Mouse (Mus musculus) embryonic facial prominence, embryonic 12.5 days (tissue): ENCODE data around the gene Satb2. TPM values are rescaled to one million over a fixed set of nuclear protein-coding genes. Genes with fewer than 3 reads are reported as not detected.

ENCODE experiments used
- ATAC-seq: fragments of 200-750 bp; cut with Nextera tagmentation; 2 replicates; pipeline ENCODE4 v1.8.0; 2017; ENCODE audit not compliant: insufficient number of reproducible peaks, insufficient read depth, low FRiP score, low TSS enrichment
- H3K27ac ChIP-seq: fragments of 300-500 bp; sonication (generic); 2 replicates; pipeline ENCODE4 v1.5.1; 2016; ENCODE audit warnings: mild to moderate bottlenecking
- H3K27me3 ChIP-seq: fragments of 300-500 bp; sonication (generic); 2 replicates; pipeline ENCODE4 v1.6.1; 2016; ENCODE audit warnings: mild to moderate bottlenecking, moderate library complexity
- H3K36me3 ChIP-seq: fragments of 300-500 bp; sonication (generic); 2 replicates; pipeline ENCODE4 v1.6.1; 2016; ENCODE audit warnings: mild to moderate bottlenecking
- H3K4me1 ChIP-seq: fragments of 300-500 bp; sonication (generic); 2 replicates; pipeline ENCODE4 v1.6.1; 2016
- H3K4me2 ChIP-seq: fragments of 300-500 bp; sonication (generic); replicated peaks from 2 replicates; pipeline ENCODE4 v1.6.1; 2016; ENCODE audit warnings: mild to moderate bottlenecking, moderate library complexity
- H3K4me3 ChIP-seq: fragments of 300-500 bp; sonication (generic); 2 replicates; pipeline ENCODE4 v1.5.1; 2016; ENCODE audit warnings: mild to moderate bottlenecking
- H3K9ac ChIP-seq: fragments of 300-500 bp; sonication (generic); 2 replicates; pipeline ENCODE4 v1.6.1; 2016; ENCODE audit warnings: mild to moderate bottlenecking, moderate library complexity
- H3K9me3 ChIP-seq: fragments of 300-500 bp; sonication (generic); 2 replicates; pipeline ENCODE4 v1.6.1; 2016; ENCODE audit warnings: mild to moderate bottlenecking, moderate library complexity
- WGBS: fragments of 180-500 bp; shearing (Covaris S2); methylation state at CpG from one replicate; pipeline ENCODE4 v1.1.7; 2016; 5-methylcytosine and 5-hydroxymethylcytosine counted together
- polyA plus RNA-seq: library from polyadenylated mRNA; unstranded; fragments of >200 nt; fragmentation: Nextera tagmentation; extraction: Ambion mirVana; gene quantifications from 2 replicates; pipeline ENCODE4 v1.2.1, GENCODE M21; 2016

The Satb2 gene
- polyA plus RNA-seq, 1 experiment from 2014 or later = 18.9 TPM

GRCm38 (mm10) chr1:56955739-56956085, 22.7 kb downstream of the Satb2 start:
- no peak overlapping the region for H3K4me3 ChIP-seq
- no peaks in the 10 kb centered on the region for H3K27me3 ChIP-seq
- H3K9me3 ChIP-seq = no peaks in the 10 kb centered on the region
- peaks cover 7% of the 10 kb centered on the region for H3K4me1 ChIP-seq
- 67% methylated on average over 12 of the region's 12 CpGs for WGBS
- H3K4me2 ChIP-seq = no peak overlapping the region
- ATAC-seq = no peak
- H3K36me3 ChIP-seq = no peaks in the 10 kb centered on the region
- no peak overlapping the region for H3K27ac ChIP-seq
- no peak overlapping the region for H3K9ac ChIP-seq

GRCm38 (mm10) chr1:56955055-56955738, 23.3 kb downstream of the Satb2 start:
- Histone ChIP-seq H3K36me3 (no peaks in the 10 kb centered on the region), H3K27me3 (no peaks in the 10 kb centered on the region), H3K4me2 (no peak overlapping the region; the same call in 1 of the 2 replicates), H3K9me3 (no peaks in the 10 kb centered on the region), H3K27ac (no peak overlapping the region), H3K4me1 (peaks cover 7% of the 10 kb centered on the region), H3K9ac (no peak overlapping the region), H3K4me3 (no peak overlapping the region)
- WGBS = 46% methylated on average over 14 of the region's 14 CpGs
- no peak for ATAC-seq

GRCm38 (mm10) chr1:56953538-56953937, 24.9 kb downstream of the Satb2 start:
- no peaks in the 10 kb centered on the region for H3K36me3 ChIP-seq
- no peaks in the 10 kb centered on the region for H3K27me3 ChIP-seq
- no peak overlapping the region for H3K4me2 ChIP-seq
- no peak overlapping the region for H3K9ac ChIP-seq
- ATAC-seq = no peak
- no peak overlapping the region for H3K4me3 ChIP-seq
- H3K4me1 ChIP-seq = peaks cover 7% of the 10 kb centered on the region
- WGBS = 80% methylated on average over 2 of the region's 2 CpGs
- H3K27ac ChIP-seq = no peak overlapping the region
- no peaks in the 10 kb centered on the region for H3K9me3 ChIP-seq

GRCm38 (mm10) chr1:56951980-56952379, 26.5 kb downstream of the Satb2 start:
- Histone ChIP-seq H3K4me2 (no peak overlapping the region), H3K27ac (no peak overlapping the region), H3K9ac (no peak overlapping the region), H3K27me3 (no peaks in the 10 kb centered on the region), H3K36me3 (no peaks in the 10 kb centered on the region), H3K4me3 (no peak overlapping the region), H3K4me1 (peaks cover 7% of the 10 kb centered on the region), H3K9me3 (no peaks in the 10 kb centered on the region)
- WGBS = 59% methylated on average over 4 of the region's 4 CpGs
- no peak for ATAC-seq

- WGBS = 57% methylated on average over 6 of the region's 6 CpGs
- H3K36me3 ChIP-seq = no peaks in the 10 kb centered on the region
- no peak overlapping the region for H3K9ac ChIP-seq
- H3K9me3 ChIP-seq = no peaks in the 10 kb centered on the region
- ATAC-seq = no peak
- peaks cover 7% of the 10 kb centered on the region for H3K4me1 ChIP-seq
- no peak overlapping the region for H3K27ac ChIP-seq
- H3K4me2 ChIP-seq = no peak overlapping the region
- no peak overlapping the region for H3K4me3 ChIP-seq
- H3K27me3 ChIP-seq = no peaks in the 10 kb centered on the region
Measured at GRCm38 (mm10) chr1:56951525-56951924, 26.9 kb downstream of the Satb2 start.

GRCm38 (mm10) chr1:56939432-56939831, 39.0 kb downstream of the Satb2 start:
- no peak overlapping the region for H3K27ac ChIP-seq
- 94% methylated on average over 4 of the region's 4 CpGs for WGBS

GRCm38 (mm10) chr1:56938432-56938831, 40.0 kb downstream of the Satb2 start:
- H3K4me1 ChIP-seq = no peaks in the 10 kb centered on the region
- no peaks in the 10 kb centered on the region for H3K27me3 ChIP-seq
- no peaks in the 10 kb centered on the region for H3K9me3 ChIP-seq
- H3K27ac ChIP-seq = no peak overlapping the region
- no peak overlapping the region for H3K4me3 ChIP-seq
- no peak overlapping the region for H3K4me2 ChIP-seq
- no peak overlapping the region for H3K9ac ChIP-seq
- no peak for ATAC-seq
- H3K36me3 ChIP-seq = no peaks in the 10 kb centered on the region
- 79% methylated on average over 3 of the region's 3 CpGs for WGBS

More at GRCm38 (mm10) chr1:56939432-56939831, 39.0 kb downstream of the Satb2 start:
- Histone ChIP-seq H3K9ac (no peak overlapping the region), H3K27me3 (no peaks in the 10 kb centered on the region), H3K4me3 (no peak overlapping the region), H3K36me3 (no peaks in the 10 kb centered on the region), H3K9me3 (no peaks in the 10 kb centered on the region), H3K4me1 (no peaks in the 10 kb centered on the region), H3K4me2 (no peak overlapping the region)
- ATAC-seq = no peak

GRCm38 (mm10) chr1:56936554-56936953, 41.9 kb downstream of the Satb2 start:
- no peak overlapping the region for H3K27ac ChIP-seq
- H3K36me3 ChIP-seq = no peaks in the 10 kb centered on the region
- no peak for ATAC-seq
- H3K4me1 ChIP-seq = no peaks in the 10 kb centered on the region
- no peaks in the 10 kb centered on the region for H3K9me3 ChIP-seq
- H3K27me3 ChIP-seq = no peaks in the 10 kb centered on the region
- WGBS = 26% methylated on average over 3 of the region's 3 CpGs
- H3K9ac ChIP-seq = no peak overlapping the region
- H3K4me2 ChIP-seq = no peak overlapping the region
- H3K4me3 ChIP-seq = no peak overlapping the region

- H3K4me3 ChIP-seq = no peak overlapping the region
- WGBS = 35% methylated on average over 9 of the region's 9 CpGs
- H3K9ac ChIP-seq = no peak overlapping the region
- no peaks in the 10 kb centered on the region for H3K27me3 ChIP-seq
- no peak for ATAC-seq
- H3K36me3 ChIP-seq = no peaks in the 10 kb centered on the region
- H3K27ac ChIP-seq = no peak overlapping the region
- no peak overlapping the region for H3K4me2 ChIP-seq
- no peaks in the 10 kb centered on the region for H3K9me3 ChIP-seq
- no peaks in the 10 kb centered on the region for H3K4me1 ChIP-seq
Measured at GRCm38 (mm10) chr1:56933821-56934220, 44.6 kb downstream of the Satb2 start.

- no peak overlapping the region for H3K27ac ChIP-seq
- no peak for ATAC-seq
Measured at GRCm38 (mm10) chr1:56930096-56930495, 48.4 kb downstream of the Satb2 start.

GRCm38 (mm10) chr1:56928731-56929130, 49.7 kb downstream of the Satb2 start:
- ATAC-seq = no peak
- Histone ChIP-seq H3K4me2 (no peak overlapping the region), H3K4me3 (no peak overlapping the region), H3K27ac (no peak overlapping the region), H3K9me3 (no peaks in the 10 kb centered on the region), H3K4me1 (peaks cover 2% of the 10 kb centered on the region; the same call in 1 of the 2 replicates), H3K27me3 (no peaks in the 10 kb centered on the region), H3K9ac (no peak overlapping the region), H3K36me3 (no peaks in the 10 kb centered on the region)
- WGBS = 80% methylated on average over 9 of the region's 9 CpGs

More at GRCm38 (mm10) chr1:56930096-56930495, 48.4 kb downstream of the Satb2 start:
- Histone ChIP-seq H3K4me1 (peaks cover 2% of the 10 kb centered on the region; the same call in 1 of the 2 replicates), H3K9me3 (no peaks in the 10 kb centered on the region), H3K36me3 (no peaks in the 10 kb centered on the region), H3K9ac (no peak overlapping the region), H3K27me3 (no peaks in the 10 kb centered on the region), H3K4me2 (no peak overlapping the region), H3K4me3 (no peak overlapping the region)
- WGBS = 66% methylated on average over 4 of the region's 4 CpGs

- Histone ChIP-seq H3K9me3 (no peaks in the 10 kb centered on the region), H3K4me1 (no peaks in the 10 kb centered on the region), H3K9ac (no peak overlapping the region), H3K36me3 (no peaks in the 10 kb centered on the region), H3K27ac (no peak overlapping the region), H3K4me3 (no peak overlapping the region), H3K4me2 (no peak overlapping the region), H3K27me3 (no peaks in the 10 kb centered on the region)
- 86% methylated on average over 8 of the region's 8 CpGs for WGBS
- no peak for ATAC-seq
Measured at GRCm38 (mm10) chr1:56920472-56920871, 58.0 kb downstream of the Satb2 start.
